ENCODE assay signal across 18 mouse cellular contexts in genomic region chr17:79442507-79443115, GRCm38 (mm10).
DNase-seq lines count a peak whose midpoint lies in the region; ATAC-seq and TF ChIP-seq lines count a peak whose summit lies in the region.
"Had no signal": no experiment of that assay in that cellular context is flagged by ENCODE, and none has a peak within 500 bp of the region (broad histone marks: within the 10 kb centered on the region; RNA-seq: fewer than 3 reads in every experiment).

No protein-coding gene starts in this region.

- no peaks in the 10 kb centered on the region for H3K9me3 ChIP-seq in lung, embryonic 14.5 days (ENCODE audit: low read depth, low read length)
- H3K9me3 ChIP-seq: embryonic facial prominence, embryonic 12.5 days; limb, embryonic 15.5 days; megakaryocyte, embryonic 14.5 days had no signal

- intact Hi-C loops in left cerebral cortex, postnatal 36 days (cut with DNase I) = no loop called here

- ATAC-seq in lung, embryonic 14.5 days (ENCODE audit: insufficient read depth) = no peak
- no peak for ATAC-seq in frontal cortex, adult (ENCODE audit: low TSS enrichment)
- no peak for ATAC-seq in CD4-positive, CD25-positive, alpha-beta regulatory T cell, adult 4 months
- ATAC-seq: activated CD4-positive, CD25-positive, alpha-beta regulatory T cell, adult 4 months; forebrain, embryonic 14.5 days had no signal

- WGBS in lung, embryonic 14.5 days = 60% methylated on average over 3 of the region's 3 CpGs

- no peak for TF ChIP-seq CTCF in lung, embryonic 14.5 days (IDR thresholded peaks at IDR 0.05; ENCODE audit: low read depth)

- TF ChIP-seq POLR2A in myocyte (IDR thresholded peaks at IDR 0.05; ENCODE audit: insufficient read length, low read depth) = no peak

- no peaks in the 10 kb centered on the region for H3K27me3 ChIP-seq in lung, embryonic 14.5 days (ENCODE audit: insufficient read depth, low read length)
- H3K27me3 ChIP-seq in myocyte (ENCODE audit: control insufficient read depth, insufficient read depth, insufficient read length) = no peaks in the 10 kb centered on the region
- H3K27me3 ChIP-seq: embryonic facial prominence, embryonic 12.5 days; limb, embryonic 15.5 days; megakaryocyte, embryonic 14.5 days had no signal

- H3K36me3 ChIP-seq in lung, embryonic 14.5 days (ENCODE audit: insufficient read depth) = no peaks in the 10 kb centered on the region
- H3K36me3 ChIP-seq in myocyte (ENCODE audit: control insufficient read depth, insufficient read depth) = no peaks in the 10 kb centered on the region
- H3K36me3 ChIP-seq: embryonic facial prominence, embryonic 12.5 days; limb, embryonic 15.5 days had no signal

- H3K79me2 ChIP-seq in myocyte (ENCODE audit: control insufficient read depth, insufficient read depth) = no peaks in the 10 kb centered on the region

- H3K9ac ChIP-seq in lung, embryonic 14.5 days = no peak overlapping the region
- H3K9ac ChIP-seq: embryonic facial prominence, embryonic 12.5 days; limb, embryonic 15.5 days had no signal

- peak; percentile 59 for DNase-seq in ovary, adult 18-20 months (ENCODE audit: low spot score)
- DNase-seq in ovary, postnatal 10 days (ENCODE audit: low spot score) = no peak
- DNase-seq in adipocyte (ENCODE audit: low spot score) = peak; percentile 96
- DNase-seq in lung, embryonic 14.5 days = peak; percentile 33
- DNase-seq in left cerebral cortex, postnatal 36 days (ENCODE audit: low spot score in 2 of 2) = no peak
- DNase-seq: cerebellum, adult 11 months; gastrocnemius, postnatal 25 days; kidney, postnatal 10 days; retina, postnatal 1 day; thymus, postnatal 25 days had no signal

- H3K4me1 ChIP-seq in lung, embryonic 14.5 days (ENCODE audit: insufficient read depth) = no peaks in the 10 kb centered on the region
- H3K4me1 ChIP-seq: embryonic facial prominence, embryonic 12.5 days; limb, embryonic 15.5 days; megakaryocyte, embryonic 14.5 days had no signal

- H3ac ChIP-seq in myocyte (ENCODE audit: control insufficient read depth, insufficient read length) = no peak overlapping the region

- no peak overlapping the region for H3K4me2 ChIP-seq in lung, embryonic 14.5 days
- H3K4me2 ChIP-seq in myocyte (ENCODE audit: low read depth) = no peak overlapping the region
- H3K4me2 ChIP-seq: embryonic facial prominence, embryonic 12.5 days; limb, embryonic 15.5 days had no signal

- no peak overlapping the region for H3K27ac ChIP-seq in lung, embryonic 14.5 days (ENCODE audit: low read depth)
- H3K27ac ChIP-seq: embryonic facial prominence, embryonic 12.5 days; limb, embryonic 15.5 days had no signal

- no peak overlapping the region for H3K4me3 ChIP-seq in lung, embryonic 14.5 days (ENCODE audit: low read depth, low read length)
- H3K4me3 ChIP-seq in myocyte = no peak overlapping the region
- H3K4me3 ChIP-seq: embryonic facial prominence, embryonic 12.5 days; limb, embryonic 15.5 days; megakaryocyte, embryonic 14.5 days had no signal

TF ChIP-seq in myocyte, 11 proteins besides CTCF, POLR2A, EP300 and RAD21:
- TF ChIP-seq MYOG (IDR thresholded peaks at IDR 0.05; ENCODE audit: control insufficient read depth in 1 of 3, insufficient read depth in 1 of 3, insufficient read length in 2 of 3, low read depth in 2 of 3) = no peak
- peak; percentile 83; the same call in 1 of the 2 replicates for TF ChIP-seq CEBPB (IDR thresholded peaks at IDR 0.05; ENCODE audit: insufficient read depth, poor library complexity, severe bottlenecking)

Comparison
In these comparisons a context has a peak if more than half of its experiments do, and no peak if none do; other contexts are left out.
1. DNase-seq: peak in ovary, adult 18-20 months (single experiment), adipocyte (single experiment) and lung, embryonic 14.5 days (single experiment); none in ovary, postnatal 10 days (single experiment) and left cerebral cortex, postnatal 36 days (0 of 2).